Mouse (Mus musculus) thymus, adult 2 months (tissue): ENCODE data around the gene Ptcra.

Source experiments
- CTCF ChIP-seq: fragments of 200-500 bp; IDR thresholded peaks from 2 replicates; pipeline ENCODE4 v1.5.1; 2012; ENCODE audit warnings: mild to moderate bottlenecking, control low read depth, low read length, moderate library complexity, borderline replicate concordance; ENCODE audit not compliant: control insufficient read depth, poor library complexity, insufficient read depth; ENCODE audit errors: extremely low read depth
- POLR2A ChIP-seq: fragments of 200-500 bp; IDR thresholded peaks from 2 replicates; pipeline ENCODE4 v1.6.1; 2012; ENCODE audit warnings: mild to moderate bottlenecking, low read length, control low read depth, moderate library complexity; ENCODE audit not compliant: control insufficient read depth, poor library complexity, insufficient read depth; ENCODE audit errors: extremely low read depth

DNA sequence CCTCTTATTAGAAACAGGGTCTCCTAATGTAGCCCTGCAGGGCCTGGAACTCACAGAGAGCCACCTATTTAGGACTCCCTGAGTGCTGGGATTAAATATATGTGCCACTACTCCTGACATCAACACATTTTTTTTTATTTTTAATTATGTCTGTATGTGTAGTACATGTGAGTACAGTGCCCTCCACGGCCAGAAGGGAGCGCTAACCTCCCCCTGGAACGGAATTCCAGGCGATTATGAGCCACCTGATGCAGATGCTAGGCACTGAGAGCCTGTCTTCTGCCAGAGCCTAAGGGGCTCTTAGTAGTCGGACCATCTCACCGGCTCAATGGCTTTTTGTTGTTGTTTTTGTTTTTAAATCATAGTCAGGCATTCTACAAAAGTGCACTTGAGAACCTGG, 35.5 kb downstream of the Ptcra start:
- TF ChIP-seq CTCF (no peak), POLR2A (no peak)
